Mouse (Mus musculus): ENCODE results near the gene Irf7. TPM values are rescaled to one million over a fixed set of nuclear protein-coding genes. Genes with fewer than 3 reads are reported as not detected.

Gene Irf7
- polyA plus RNA-seq (2012; ENCODE audit: low replicate concordance) = 194 and 421 TPM in 2 replicates

DNA sequence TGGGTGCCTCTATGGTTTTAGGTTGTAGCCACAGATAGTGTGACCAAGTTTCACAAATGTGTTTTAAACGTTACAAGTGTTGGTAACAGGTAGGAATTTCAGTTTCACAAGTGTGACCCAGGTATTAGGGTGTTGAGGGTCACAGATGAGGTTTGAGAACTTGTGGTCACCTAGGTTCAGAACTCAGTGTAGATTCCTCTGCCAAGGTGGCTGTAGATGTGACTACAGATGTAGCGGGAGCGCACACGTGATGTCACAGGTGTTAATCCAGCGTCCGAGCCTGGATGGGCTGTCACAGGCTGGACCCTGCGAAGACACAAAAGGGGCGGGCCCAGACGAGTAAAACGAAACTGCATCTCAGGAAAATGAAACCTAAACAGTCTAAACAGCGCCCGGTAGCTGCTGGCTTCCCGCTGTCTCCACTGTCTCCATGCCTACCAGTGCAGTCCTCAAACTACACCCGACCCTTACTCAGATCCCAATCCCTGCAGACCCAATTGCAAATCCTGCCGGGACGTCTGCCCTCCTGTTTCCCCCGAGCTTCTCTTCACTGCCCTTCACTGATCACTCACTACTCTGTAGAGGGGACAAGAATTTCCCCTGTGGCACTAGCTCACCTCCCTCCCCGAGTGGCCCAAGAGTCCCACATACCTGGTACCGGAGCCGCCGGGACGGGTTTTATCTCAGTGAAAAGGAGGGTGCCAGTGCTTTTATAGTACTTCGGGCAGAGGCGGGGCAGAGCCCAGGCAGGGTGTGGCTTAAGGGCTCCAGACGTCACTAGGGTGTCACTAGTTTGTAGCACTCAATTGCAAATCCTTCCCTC, at the start of gene Irf7:
Gene Irf7, minus strand, starts transcription at position 743 of the 823 bp plus-strand sequence.

DNA sequence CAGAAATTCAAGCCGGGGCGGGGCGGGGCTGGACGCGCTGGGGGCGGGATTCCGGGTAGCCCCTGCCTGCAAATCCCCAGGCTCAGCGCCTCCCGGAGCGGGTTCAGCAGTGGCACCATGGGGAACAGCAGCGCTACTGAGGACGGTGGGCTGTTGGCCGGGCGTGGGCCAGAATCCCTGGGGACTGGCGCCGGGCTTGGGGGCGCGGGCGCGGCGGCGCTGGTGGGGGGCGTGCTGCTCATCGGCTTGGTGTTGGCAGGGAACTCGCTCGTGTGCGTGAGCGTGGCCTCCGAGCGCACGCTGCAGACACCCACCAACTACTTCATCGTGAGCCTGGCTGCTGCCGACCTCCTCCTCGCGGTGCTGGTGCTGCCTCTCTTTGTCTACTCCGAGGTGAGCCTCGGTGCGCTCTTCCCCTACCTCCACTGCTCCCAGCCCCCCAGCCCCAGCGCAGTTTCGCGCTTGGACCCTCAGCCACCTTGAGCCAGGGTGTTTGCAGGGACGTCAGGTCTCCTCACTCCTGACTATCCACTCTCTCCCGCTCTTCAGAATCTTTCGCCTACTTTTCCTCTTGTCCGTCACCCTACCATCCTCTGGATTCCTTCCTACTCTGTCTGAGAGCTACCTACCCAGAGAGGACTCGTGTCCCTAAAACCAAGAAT, 25.8 kb upstream of the Irf7 start, which contains the start of gene Drd4:
Gene Drd4, plus strand, starts transcription at position 86 of the 662 bp plus-strand sequence.

DNA sequence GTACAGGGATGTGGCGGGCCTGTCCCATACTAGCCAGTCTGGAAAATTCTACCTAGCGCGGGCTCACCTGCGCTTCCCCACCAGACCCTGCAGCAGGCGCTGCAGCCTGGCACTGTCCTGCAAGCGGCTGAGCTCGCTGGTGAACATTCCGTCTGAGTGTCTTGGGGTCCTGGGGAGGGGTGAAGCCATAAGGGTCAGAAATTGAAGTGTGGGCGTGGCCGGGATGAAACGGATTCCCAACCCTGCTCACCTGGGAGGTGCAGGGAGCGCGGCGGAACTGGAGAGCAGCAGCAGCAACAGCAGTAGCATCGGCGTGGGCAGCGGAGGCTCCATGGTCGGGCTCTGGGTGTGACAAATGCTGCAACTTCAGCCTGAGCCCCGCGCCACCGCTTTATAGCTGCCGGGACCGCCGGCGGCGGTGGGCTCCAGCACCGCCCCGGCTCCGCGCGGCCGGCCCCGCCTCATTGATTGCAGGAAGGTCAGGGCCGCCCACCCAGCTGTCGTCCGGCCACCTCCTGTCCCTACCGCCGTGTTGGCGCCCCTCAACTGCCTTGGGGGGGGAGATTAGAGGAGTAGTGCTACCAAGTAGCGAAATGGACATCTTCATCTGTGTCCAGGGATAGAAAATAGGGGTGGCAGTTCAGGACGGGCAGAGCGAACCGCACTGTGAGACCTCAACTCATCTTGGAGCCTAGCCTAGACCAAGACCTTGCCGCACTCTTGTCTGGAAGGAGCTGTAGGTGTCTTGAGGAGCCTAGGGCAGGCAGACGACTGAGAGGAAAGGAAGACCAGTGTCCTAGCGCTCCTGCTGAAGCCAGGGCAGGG, 12.7 kb upstream of the Irf7 start, which contains the start of gene Sct:
Gene Sct, minus strand, starts transcription at position 368 of the 825 bp plus-strand sequence.

DNA sequence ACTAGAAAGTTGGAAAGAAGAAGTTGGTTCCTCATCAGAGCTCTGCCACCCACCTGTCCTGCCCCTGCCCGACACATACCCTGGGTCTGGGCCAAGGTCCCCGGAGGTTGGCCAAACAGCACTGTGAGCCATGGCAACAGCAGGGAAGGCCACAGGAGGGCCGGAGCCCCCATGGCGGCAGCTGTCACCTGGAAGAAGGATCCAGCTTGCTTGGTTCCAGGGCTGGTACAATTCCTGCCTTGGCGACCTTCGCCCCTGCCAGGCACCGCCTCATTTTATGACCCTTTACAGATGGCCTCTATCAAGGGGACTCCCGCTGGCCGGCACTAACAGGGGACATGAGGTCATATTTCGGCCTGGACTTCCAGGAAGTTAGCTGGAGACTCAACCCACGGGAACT, 10.3 kb upstream of the Irf7 start, which contains the start of gene Cdhr5:
Gene Cdhr5, minus strand, starts transcription at position 241 of the 400 bp plus-strand sequence.

DNA sequence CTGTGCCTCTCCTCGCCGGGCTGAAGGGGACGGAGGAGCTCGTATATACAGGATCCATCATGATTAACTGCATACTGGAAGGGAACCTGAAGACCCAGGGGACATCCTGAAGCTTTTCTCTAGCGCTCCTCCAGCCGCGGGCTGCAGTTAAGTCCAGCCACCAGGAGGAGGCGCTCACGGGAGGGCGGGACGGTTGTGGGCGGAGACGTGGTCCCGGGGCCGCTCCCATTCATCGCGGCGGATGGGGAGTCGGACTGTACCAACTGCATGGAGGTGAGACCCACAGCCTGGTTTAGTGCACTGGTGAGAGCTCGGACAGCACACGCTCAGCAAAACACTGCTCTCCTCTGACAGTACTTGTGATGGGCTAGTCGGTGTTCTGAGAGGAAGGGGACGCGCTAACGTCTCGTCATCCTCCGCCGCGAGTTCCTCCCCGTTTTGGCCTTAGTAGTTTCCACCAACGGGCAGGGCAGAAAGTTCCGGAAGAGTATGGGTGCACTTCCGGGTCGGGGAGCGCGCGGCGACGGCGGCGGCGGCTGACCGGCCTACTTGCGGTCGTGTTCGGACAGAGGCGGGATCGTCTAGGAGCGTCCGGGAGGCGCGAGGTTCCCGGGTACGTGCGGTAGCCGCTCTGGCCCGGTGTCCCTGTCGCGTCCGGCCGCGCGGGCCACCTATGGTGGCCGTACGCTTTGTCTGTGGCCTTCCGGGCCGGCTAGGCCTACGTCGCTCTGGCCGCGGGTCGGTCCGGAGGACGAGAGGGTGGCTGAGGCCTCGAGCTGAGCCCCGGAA, 37.8 kb downstream of the Irf7 start, which contains the start of gene Phrf1:
Gene Phrf1, plus strand, starts transcription at position 506 of the 789 bp plus-strand sequence.

DNA sequence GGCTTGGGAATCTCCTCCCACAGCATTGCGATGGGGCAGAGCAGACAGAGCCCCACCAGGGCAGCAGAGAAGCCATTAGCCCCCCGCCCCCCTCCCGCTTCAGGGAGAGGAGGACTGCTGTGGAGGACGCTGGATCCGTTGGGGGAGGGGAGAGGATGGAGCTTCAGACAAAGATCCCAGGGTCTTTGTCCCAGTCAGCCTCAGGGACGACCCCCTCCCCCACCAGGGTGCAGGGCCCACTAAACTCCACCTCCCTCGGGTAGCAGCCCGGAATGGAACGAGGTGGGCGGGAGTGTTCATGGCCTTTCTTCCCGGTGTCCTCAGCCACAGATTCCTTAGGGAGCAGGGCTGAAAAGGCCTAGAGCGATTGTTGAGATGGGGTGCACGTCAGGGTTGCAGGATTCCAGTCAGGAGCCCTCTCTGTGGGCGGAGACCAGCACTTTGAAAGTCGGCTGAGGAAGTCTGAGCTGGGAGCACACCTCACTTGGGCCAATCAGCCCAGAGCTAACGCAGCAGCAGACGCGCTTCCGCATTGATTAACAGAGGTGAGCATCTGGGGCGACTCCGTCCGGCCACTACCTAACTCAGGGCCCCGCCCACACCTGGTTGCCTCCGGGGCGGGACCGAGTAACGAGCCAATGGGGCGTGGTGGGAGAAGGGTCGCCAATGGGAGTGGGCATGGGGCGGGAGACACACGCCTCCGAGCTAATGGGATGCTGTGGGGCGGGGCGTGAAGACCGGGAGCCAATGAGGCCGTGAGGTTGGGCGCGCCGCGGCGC, 51.0 kb downstream of the Irf7 start, which contains the start of gene Rassf7:
Gene Rassf7, plus strand, starts transcription at position 760 of the 779 bp plus-strand sequence.

DNA sequence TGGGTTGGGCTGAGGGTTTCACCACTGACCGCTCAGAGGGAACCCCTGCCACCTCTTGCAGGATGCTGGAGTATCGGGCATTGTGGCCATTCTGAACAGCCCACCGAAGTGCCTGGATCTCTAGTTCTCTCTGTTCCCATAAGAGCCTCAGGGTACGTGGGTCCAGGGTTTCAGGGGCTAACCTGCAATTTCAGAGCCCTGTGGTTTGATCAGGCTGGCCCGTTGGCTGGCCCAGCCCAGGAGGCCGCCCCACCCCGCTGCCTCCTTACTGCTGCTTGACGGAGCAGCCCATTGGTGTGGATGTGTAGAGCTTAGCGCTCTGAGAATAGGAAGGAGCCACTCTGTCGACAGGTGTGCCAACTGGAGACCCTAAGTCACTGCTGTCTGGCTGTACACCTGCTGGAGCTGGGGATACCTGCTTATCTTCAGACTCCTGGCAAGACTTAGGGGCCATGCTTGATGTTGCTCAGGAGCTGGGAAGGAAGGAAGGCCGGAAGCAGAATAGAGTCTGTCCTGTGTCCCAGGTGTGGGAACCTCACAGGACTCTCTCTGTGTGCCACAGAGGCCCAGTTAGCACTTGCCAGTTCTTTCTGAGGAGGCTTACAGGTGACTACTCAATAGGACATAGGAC, 52.6 kb downstream of the Irf7 start, which contains the start of gene Lmntd2:
Gene Lmntd2, minus strand, starts transcription at position 476 of the 631 bp plus-strand sequence.

Other genes starting within 250 kb of the Irf7 start
- 0.77 TPM in 1 of 2 replicates, not detected in the other for gene Ifitm6, start 248.6 kb downstream of the Irf7 start, polyA plus RNA-seq (2012; ENCODE audit: low replicate concordance)
- gene Gm17387, start 237.3 kb downstream of the Irf7 start, polyA plus RNA-seq (2012; ENCODE audit: low replicate concordance) = not detected in 2 replicates
- gene B4galnt4, start 205.4 kb downstream of the Irf7 start, polyA plus RNA-seq (2012; ENCODE audit: low replicate concordance) = 2.6 and 3.4 TPM in 2 replicates
- 5.0 and 6.6 TPM in 2 replicates for gene Pkp3, start 188.3 kb downstream of the Irf7 start, polyA plus RNA-seq (2012; ENCODE audit: low replicate concordance)
- 10.6 and 20.3 TPM in 2 replicates for gene Sigirr, start 165.9 kb downstream of the Irf7 start, polyA plus RNA-seq (2012; ENCODE audit: low replicate concordance)
- gene Ano9, start 148.7 kb downstream of the Irf7 start, polyA plus RNA-seq (2012; ENCODE audit: low replicate concordance) = 0.30 TPM in 1 of 2 replicates, not detected in the other
- 172 and 234 TPM in 2 replicates for gene Ptdss2, start 144.1 kb downstream of the Irf7 start, polyA plus RNA-seq (2012; ENCODE audit: low replicate concordance)
- 4.4 and 23.6 TPM in 2 replicates for gene Rnh1, start 93.6 kb downstream of the Irf7 start, polyA plus RNA-seq (2012; ENCODE audit: low replicate concordance)
- 58.5 and 63.6 TPM in 2 replicates for gene Hras, start 72.5 kb downstream of the Irf7 start, polyA plus RNA-seq (2012; ENCODE audit: low replicate concordance)
- gene Lrrc56, start 72.3 kb downstream of the Irf7 start, polyA plus RNA-seq (2012; ENCODE audit: low replicate concordance) = 9.6 and 9.7 TPM in 2 replicates
- 0.97 and 1.5 TPM in 2 replicates for gene Lmntd2, start 52.4 kb downstream of the Irf7 start, polyA plus RNA-seq (2012; ENCODE audit: low replicate concordance)
- gene Rassf7, start 50.6 kb downstream of the Irf7 start, polyA plus RNA-seq (2012; ENCODE audit: low replicate concordance) = 8.4 and 16.5 TPM in 2 replicates
- 105 and 162 TPM in 2 replicates for gene Phrf1, start 37.7 kb downstream of the Irf7 start, polyA plus RNA-seq (2012; ENCODE audit: low replicate concordance)
- 0.24 TPM in 1 of 2 replicates, not detected in the other for gene Cdhr5, start 10.3 kb upstream of the Irf7 start, polyA plus RNA-seq (2012; ENCODE audit: low replicate concordance)
- gene Sct, start 12.7 kb upstream of the Irf7 start, polyA plus RNA-seq (2012; ENCODE audit: low replicate concordance) = not detected in 2 replicates
- gene Drd4, start 25.5 kb upstream of the Irf7 start, polyA plus RNA-seq (2012; ENCODE audit: low replicate concordance) = 0.06 TPM in 1 of 2 replicates, not detected in the other
- 29.1 and 106 TPM in 2 replicates for gene Deaf1, start 61.2 kb upstream of the Irf7 start, polyA plus RNA-seq (2012; ENCODE audit: low replicate concordance)
- 17.9 and 21.6 TPM in 2 replicates for gene Tmem80, start 61.3 kb upstream of the Irf7 start, polyA plus RNA-seq (2012; ENCODE audit: low replicate concordance)
- gene Eps8l2, start 72.4 kb upstream of the Irf7 start, polyA plus RNA-seq (2012; ENCODE audit: low replicate concordance) = 0.36 TPM in 1 of 2 replicates, not detected in the other
- gene Taldo1, start 125.7 kb upstream of the Irf7 start, polyA plus RNA-seq (2012; ENCODE audit: low replicate concordance) = 29.0 and 438 TPM in 2 replicates
- 2.8 and 7.8 TPM in 2 replicates for gene Gatd1, start 147.7 kb upstream of the Irf7 start, polyA plus RNA-seq (2012; ENCODE audit: low replicate concordance)
- not detected in 2 replicates for gene Cend1, start 163.0 kb upstream of the Irf7 start, polyA plus RNA-seq (2012; ENCODE audit: low replicate concordance)
- gene Slc25a22, start 171.4 kb upstream of the Irf7 start, polyA plus RNA-seq (2012; ENCODE audit: low replicate concordance) = 134 and 136 TPM in 2 replicates
- 42.8 and 151 TPM in 2 replicates for gene Pidd1, start 177.5 kb upstream of the Irf7 start, polyA plus RNA-seq (2012; ENCODE audit: low replicate concordance)
- 3,626 and 4,022 TPM in 2 replicates for gene Rplp2, start 180.9 kb upstream of the Irf7 start, polyA plus RNA-seq (2012; ENCODE audit: low replicate concordance)
- 71.6 and 106 TPM in 2 replicates for gene Pnpla2, start 188.7 kb upstream of the Irf7 start, polyA plus RNA-seq (2012; ENCODE audit: low replicate concordance)
- 3.5 and 4.4 TPM in 2 replicates for gene Cracr2b, start 194.6 kb upstream of the Irf7 start, polyA plus RNA-seq (2012; ENCODE audit: low replicate concordance)
- 5.2 and 25.9 TPM in 2 replicates for gene Cd151, start 200.9 kb upstream of the Irf7 start, polyA plus RNA-seq (2012; ENCODE audit: low replicate concordance)
- 27.0 and 49.9 TPM in 2 replicates for gene Polr2l, start 208.7 kb upstream of the Irf7 start, polyA plus RNA-seq (2012; ENCODE audit: low replicate concordance)
- 12.0 and 26.3 TPM in 2 replicates for gene Tspan4, start 208.8 kb upstream of the Irf7 start, polyA plus RNA-seq (2012; ENCODE audit: low replicate concordance)

All from leukemia stem cell, adult 10-12 weeks (primary cell).